Mouse (Mus musculus) embryonic fibroblast, embryonic 13.5 days (primary cell): ENCODE measurements at regions not wholly inside any gene's neighbourhood (a gene's known extent, or its start where the extent isn't known, plus 50 kb on each side); places are given as distances from the start of the nearest gene placed in this dataset.
"Not testable (repeated sequence)": the region's sequence is repeated elsewhere in the genome, so short reads cannot be mapped to it uniquely, and the experiment has no call there.

Experiments used
- H3K27ac ChIP-seq: 2 replicates; pipeline ENCODE4 v1.5.1; 2012; ENCODE audit warnings: low read length, control low read depth, inconsistent platforms; ENCODE audit not compliant: insufficient read depth
- H3K4me1 ChIP-seq: 2 replicates; pipeline ENCODE4 v1.6.1; 2011; ENCODE audit warnings: low read length; ENCODE audit not compliant: control insufficient read depth, insufficient read depth
- H3K4me3 ChIP-seq: 2 replicates; pipeline ENCODE4 v1.5.1; 2011; ENCODE audit warnings: mild to moderate bottlenecking, control low read depth, low read length; ENCODE audit not compliant: insufficient read depth
- CTCF ChIP-seq: IDR thresholded peaks from 2 replicates; pipeline ENCODE4 v1.5.1; 2011; ENCODE audit warnings: mild to moderate bottlenecking, control low read depth, low read length, moderate library complexity, borderline replicate concordance; ENCODE audit not compliant: insufficient read depth
- POLR2A ChIP-seq: IDR thresholded peaks from 2 replicates; pipeline ENCODE4 v1.6.1; 2011; ENCODE audit warnings: low read depth, mild to moderate bottlenecking, control low read depth, low read length, moderate library complexity

GRCm38 (mm10) chr1:185951163-185951562, 165.9 kb downstream of the Lyplal1 start:
- Histone ChIP-seq H3K4me1 (no peaks in the 10 kb centered on the region; the same call in 1 of the 2 replicates), H3K4me3 (no peak overlapping the region), H3K27ac (no peak overlapping the region)
- no peak for TF ChIP-seq CTCF
- no peak for TF ChIP-seq POLR2A

- H3K4me1 ChIP-seq, H3K4me3 ChIP-seq, H3K27ac ChIP-seq: not testable (repeated sequence)
Measured at GRCm38 (mm10) chr1:185955821-185956220, 161.3 kb downstream of the Lyplal1 start.

GRCm38 (mm10) chr1:185957557-185957956, 159.6 kb downstream of the Lyplal1 start:
- no peak overlapping the region for H3K4me3 ChIP-seq
- TF ChIP-seq POLR2A (no peak), CTCF (no peak)
- H3K27ac ChIP-seq: no peak overlapping the region
- H3K4me1 ChIP-seq: no peaks in the 10 kb centered on the region

- TF ChIP-seq POLR2A: no peak
- no peak for TF ChIP-seq CTCF
Measured at GRCm38 (mm10) chr1:185958276-185958675, 158.8 kb downstream of the Lyplal1 start.

GRCm38 (mm10) chr1:185962606-185963005, 154.5 kb downstream of the Lyplal1 start:
- no peak for TF ChIP-seq CTCF
- no peak for TF ChIP-seq POLR2A
- Histone ChIP-seq H3K27ac (peak overlapping the region; percentile 3; the same call in 1 of the 2 replicates), H3K4me3 (no peak overlapping the region), H3K4me1 (no peaks in the 10 kb centered on the region; the same call in 1 of the 2 replicates)

More at GRCm38 (mm10) chr1:185958276-185958675, 158.8 kb downstream of the Lyplal1 start:
- Histone ChIP-seq H3K27ac (no peak overlapping the region), H3K4me3 (no peak overlapping the region), H3K4me1 (no peaks in the 10 kb centered on the region; the same call in 1 of the 2 replicates)

- no peak overlapping the region for H3K4me3 ChIP-seq
- no peak for TF ChIP-seq POLR2A
- TF ChIP-seq CTCF: no peak
- H3K4me1 ChIP-seq: no peaks in the 10 kb centered on the region; the same call in 1 of the 2 replicates
Measured at GRCm38 (mm10) chr1:185963773-185964172, 153.3 kb downstream of the Lyplal1 start.

GRCm38 (mm10) chr1:185964426-185964825, 152.7 kb downstream of the Lyplal1 start:
- H3K4me1 ChIP-seq: no peaks in the 10 kb centered on the region; the same call in 1 of the 2 replicates
- H3K27ac ChIP-seq: no peak overlapping the region
- TF ChIP-seq POLR2A (no peak), CTCF (no peak)
- H3K4me3 ChIP-seq: no peak overlapping the region

More at GRCm38 (mm10) chr1:185963773-185964172, 153.3 kb downstream of the Lyplal1 start:
- no peak overlapping the region for H3K27ac ChIP-seq

GRCm38 (mm10) chr1:185967227-185967626, 149.9 kb downstream of the Lyplal1 start:
- H3K27ac ChIP-seq: no peak overlapping the region
- no peaks in the 10 kb centered on the region; the same call in 1 of the 2 replicates for H3K4me1 ChIP-seq
- H3K4me3 ChIP-seq: no peak overlapping the region
- TF ChIP-seq POLR2A: no peak
- TF ChIP-seq CTCF: no peak

GRCm38 (mm10) chr1:185967816-185968215, 149.3 kb downstream of the Lyplal1 start:
- H3K27ac ChIP-seq: no peak overlapping the region
- H3K4me3 ChIP-seq: no peak overlapping the region
- TF ChIP-seq CTCF: no peak
- H3K4me1 ChIP-seq: no peaks in the 10 kb centered on the region; the same call in 1 of the 2 replicates

- Histone ChIP-seq H3K27ac (no peak overlapping the region), H3K4me3 (no peak overlapping the region), H3K4me1 (no peaks in the 10 kb centered on the region)
- TF ChIP-seq CTCF: no peak
- TF ChIP-seq POLR2A: no peak
Measured at GRCm38 (mm10) chr1:185968642-185969041, 148.5 kb downstream of the Lyplal1 start.

GRCm38 (mm10) chr1:185969231-185969630, 147.9 kb downstream of the Lyplal1 start:
- no peak for TF ChIP-seq CTCF
- TF ChIP-seq POLR2A: no peak
- Histone ChIP-seq H3K4me3 (no peak overlapping the region), H3K4me1 (no peaks in the 10 kb centered on the region), H3K27ac (no peak overlapping the region)
